Mouse (Mus musculus) megakaryocyte, embryonic 14.5 days (primary cell): ENCODE measurements around the gene Ubr2. TPM values are rescaled to one million over a fixed set of nuclear protein-coding genes. Genes with fewer than 3 reads are reported as not detected.

ENCODE experiments used
- H3K27me3 ChIP-seq: replicated peaks from 2 replicates; pipeline ENCODE3; 2012; ENCODE audit warnings: inconsistent platforms
- H3K36me3 ChIP-seq: replicated peaks from 2 replicates; pipeline ENCODE3; 2012; ENCODE audit warnings: low read length, inconsistent platforms, mixed read lengths
- H3K4me1 ChIP-seq: 2 replicates; pipeline ENCODE4 v1.6.1; 2012; ENCODE audit warnings: inconsistent platforms
- H3K4me3 ChIP-seq: replicated peaks from 2 replicates; pipeline ENCODE3; 2012; ENCODE audit warnings: moderate library complexity, mild to moderate bottlenecking, inconsistent platforms
- H3K9me3 ChIP-seq: 2 replicates; pipeline ENCODE4 v1.6.1; 2012; ENCODE audit warnings: inconsistent platforms
- FLI1 ChIP-seq: IDR thresholded peaks from 2 replicates; pipeline ENCODE4 v1.6.1; 2012; ENCODE audit warnings: low read length, inconsistent platforms, mixed read lengths
- GATA1 ChIP-seq: IDR thresholded peaks from 3 replicates; pipeline ENCODE4 v1.6.1; 2012; ENCODE audit warnings: mixed read lengths, low read length, inconsistent platforms, borderline replicate concordance
- polyA plus RNA-seq: library from polyadenylated mRNA; stranded (reverse); fragments of >175 nt; gene quantifications from 2 replicates; pipeline ENCODE4 v1.2.3, GENCODE M21; 2012; ENCODE audit warnings: low replicate concordance; ENCODE audit not compliant: insufficient read depth

The Ubr2 gene
- polyA plus RNA-seq, 1 experiment = 3.5 TPM

- H3K4me1 ChIP-seq = no peaks in the 10 kb centered on the region
- TF ChIP-seq GATA1 (no peak), FLI1 (no peak)
- peaks cover 99% of the 10 kb centered on the region for H3K36me3 ChIP-seq
- H3K27me3 ChIP-seq = no peaks in the 10 kb centered on the region
- no peak overlapping the region for H3K4me3 ChIP-seq
- no peaks in the 10 kb centered on the region for H3K9me3 ChIP-seq
Observed at GRCm38 (mm10) chr17:46933557-46934348, 76.6 kb downstream of the Ubr2 start.

- H3K4me3 ChIP-seq = no peak overlapping the region
- no peaks in the 10 kb centered on the region for H3K27me3 ChIP-seq
- no peak for TF ChIP-seq GATA1
- TF ChIP-seq FLI1 = no peak
- no peaks in the 10 kb centered on the region for H3K4me1 ChIP-seq
- H3K36me3 ChIP-seq = peaks cover 99% of the 10 kb centered on the region
- no peaks in the 10 kb centered on the region for H3K9me3 ChIP-seq
Observed at GRCm38 (mm10) chr17:46932961-46933360, 77.4 kb downstream of the Ubr2 start.

GRCm38 (mm10) chr17:46929897-46930296 lies 80.5 kb downstream of the Ubr2 start:
- TF ChIP-seq FLI1 (no peak), GATA1 (no peak)
- H3K4me3 ChIP-seq = no peak overlapping the region
- H3K27me3 ChIP-seq = no peaks in the 10 kb centered on the region
- H3K36me3 ChIP-seq = peaks cover 81% of the 10 kb centered on the region
- no peaks in the 10 kb centered on the region for H3K4me1 ChIP-seq
- H3K9me3 ChIP-seq = no peaks in the 10 kb centered on the region

GRCm38 (mm10) chr17:46929277-46929676 lies 81.1 kb downstream of the Ubr2 start:
- no peaks in the 10 kb centered on the region for H3K27me3 ChIP-seq
- H3K4me3 ChIP-seq = no peak overlapping the region
- H3K36me3 ChIP-seq = peaks cover 75% of the 10 kb centered on the region
- H3K9me3 ChIP-seq = no peaks in the 10 kb centered on the region
- no peak for TF ChIP-seq GATA1
- TF ChIP-seq FLI1 = no peak
- H3K4me1 ChIP-seq = no peaks in the 10 kb centered on the region

- peaks cover 60% of the 10 kb centered on the region for H3K36me3 ChIP-seq
- no peaks in the 10 kb centered on the region for H3K27me3 ChIP-seq
- TF ChIP-seq FLI1 = no peak
- no peaks in the 10 kb centered on the region for H3K9me3 ChIP-seq
- no peaks in the 10 kb centered on the region for H3K4me1 ChIP-seq
- no peak overlapping the region for H3K4me3 ChIP-seq
Observed at GRCm38 (mm10) chr17:46927781-46928180, 82.6 kb downstream of the Ubr2 start.

GRCm38 (mm10) chr17:46926941-46927340 lies 83.4 kb downstream of the Ubr2 start:
- no peaks in the 10 kb centered on the region for H3K4me1 ChIP-seq
- H3K36me3 ChIP-seq = peaks cover 51% of the 10 kb centered on the region
- no peaks in the 10 kb centered on the region for H3K27me3 ChIP-seq
- no peak overlapping the region for H3K4me3 ChIP-seq
- no peak for TF ChIP-seq GATA1
- TF ChIP-seq FLI1 = no peak
- no peaks in the 10 kb centered on the region for H3K9me3 ChIP-seq

GRCm38 (mm10) chr17:46926192-46926591 lies 84.2 kb downstream of the Ubr2 start:
- peaks cover 44% of the 10 kb centered on the region for H3K36me3 ChIP-seq
- no peak overlapping the region for H3K4me3 ChIP-seq
- no peaks in the 10 kb centered on the region for H3K27me3 ChIP-seq
- no peaks in the 10 kb centered on the region for H3K9me3 ChIP-seq
- TF ChIP-seq FLI1 (no peak), GATA1 (no peak)
- H3K4me1 ChIP-seq = no peaks in the 10 kb centered on the region

GRCm38 (mm10) chr17:46920855-46921254 lies 89.5 kb downstream of the Ubr2 start:
- no peak for TF ChIP-seq FLI1
- no peak for TF ChIP-seq GATA1
- Histone ChIP-seq H3K27me3 (peaks cover 25% of the 10 kb centered on the region), H3K9me3 (no peaks in the 10 kb centered on the region), H3K4me1 (no peaks in the 10 kb centered on the region), H3K4me3 (no peak overlapping the region), H3K36me3 (no peaks in the 10 kb centered on the region)

GRCm38 (mm10) chr17:46918951-46919350 lies 91.4 kb downstream of the Ubr2 start:
- no peak for TF ChIP-seq GATA1
- TF ChIP-seq FLI1 = no peak
- no peak overlapping the region for H3K4me3 ChIP-seq
- H3K27me3 ChIP-seq = peaks cover 31% of the 10 kb centered on the region
- H3K9me3 ChIP-seq = no peaks in the 10 kb centered on the region
- H3K4me1 ChIP-seq = no peaks in the 10 kb centered on the region
- H3K36me3 ChIP-seq = no peaks in the 10 kb centered on the region

- TF ChIP-seq FLI1 = no peak
- TF ChIP-seq GATA1 = no peak
Observed at GRCm38 (mm10) chr17:46915129-46915528, 95.2 kb downstream of the Ubr2 start.

More at GRCm38 (mm10) chr17:46915129-46915528, 95.2 kb downstream of the Ubr2 start:
- no peaks in the 10 kb centered on the region for H3K9me3 ChIP-seq
- no peak overlapping the region for H3K4me3 ChIP-seq
- peaks cover 12% of the 10 kb centered on the region for H3K4me1 ChIP-seq
- H3K27me3 ChIP-seq = peaks cover 49% of the 10 kb centered on the region
- H3K36me3 ChIP-seq = no peaks in the 10 kb centered on the region
